Mouse (Mus musculus): Measurements from ENCODE around the gene Wdr78. TPM values are rescaled to one million over a fixed set of nuclear protein-coding genes. Genes with fewer than 3 reads are reported as not detected.

The Wdr78 gene
- polyA plus RNA-seq (2017; shearing (Covaris generic)), result 1 to 10 TPM in 1 of 2 experiments, under 1 TPM in 1; 0.21 to 2.7 TPM

GRCm38 (mm10) chr4:103114184-103115111 is at the start of gene Wdr78, which contains the start of gene Mier1:
Gene Wdr78, minus strand, starts transcription at chr4:103114555.
Gene Mier1, plus strand, starts transcription at chr4:103114390.

GRCm38 (mm10) chr4:103026621-103027020 is 87.7 kb downstream of the Wdr78 start, which contains the start of gene Insl5:
Gene Insl5, minus strand, starts transcription at chr4:103026842.

Other genes with a start within 250 kb of the Wdr78 start
- gene Tctex1d1, start 135.9 kb downstream of the Wdr78 start, polyA plus RNA-seq (2017; shearing (Covaris generic)), result under 1 TPM; 0.39 TPM
- under 1 TPM in 1 of 2 experiments, not detected in 1; 0.26 TPM for gene Insl5, start 87.7 kb downstream of the Wdr78 start, polyA plus RNA-seq (2017; shearing (Covaris generic))
- 10 to 100 TPM; 73.2 to 75.7 TPM for gene Mier1, start 165 bp downstream of the Wdr78 start, polyA plus RNA-seq (2017; shearing (Covaris generic))
- 10 to 100 TPM; 20.7 to 26.1 TPM for gene Slc35d1, start 100.6 kb upstream of the Wdr78 start, polyA plus RNA-seq (2017; shearing (Covaris generic))
- not detected for gene 4921539E11Rik, start 176.3 kb upstream of the Wdr78 start, polyA plus RNA-seq (2017; shearing (Covaris generic))
- gene Oma1, start 199.3 kb upstream of the Wdr78 start, polyA plus RNA-seq (2017; shearing (Covaris generic)), result 10 to 100 TPM; 21.6 to 26.2 TPM